Mouse (Mus musculus) heart, adult 2 months (tissue): ENCODE measurements around the gene Aak1. TPM values are rescaled to one million over a fixed set of nuclear protein-coding genes. Genes with fewer than 3 reads are reported as not detected.
"Not testable (repeated sequence)": the region's sequence is repeated elsewhere in the genome, so short reads cannot be mapped to it uniquely, and the experiment has no call there.

Experiments used
- DNase-seq, 2 experiments: peaks; one replicate each; pipeline ENCODE4 v3.0.0; 2021
- H3K27ac ChIP-seq: fragments of 200-600 bp; 2 replicates; pipeline ENCODE4 v1.8.1; 2022
- H3K27me3 ChIP-seq: fragments of 200-500 bp; 2 replicates; pipeline ENCODE4 v1.6.1; 2012; ENCODE audit warnings: mild to moderate bottlenecking, low read length, inconsistent platforms, mixed read lengths; ENCODE audit not compliant: control insufficient read depth, insufficient read depth
- H3K36me3 ChIP-seq: fragments of 200-500 bp; 2 replicates; pipeline ENCODE4 v1.6.1; 2012; ENCODE audit warnings: low read length, inconsistent platforms; ENCODE audit not compliant: control insufficient read depth, insufficient read depth
- H3K4me1 ChIP-seq: fragments of 200-500 bp; 2 replicates; pipeline ENCODE4 v1.6.1; 2011; ENCODE audit warnings: low read length; ENCODE audit not compliant: control insufficient read depth, insufficient read depth
- H3K4me3 ChIP-seq: fragments of 200-600 bp; 2 replicates; pipeline ENCODE4 v1.8.1; 2022
- H3K79me2 ChIP-seq: fragments of 200-500 bp; replicated peaks from 2 replicates; pipeline ENCODE4 v1.6.1; 2012; ENCODE audit warnings: mild to moderate bottlenecking, inconsistent platforms, low read length, moderate library complexity, mixed read lengths; ENCODE audit not compliant: control insufficient read depth, insufficient read depth
- H3K9ac ChIP-seq: fragments of 200-500 bp; 2 replicates; pipeline ENCODE4 v1.6.1; 2012; ENCODE audit warnings: low read depth, mild to moderate bottlenecking, control low read depth, inconsistent platforms, low read length, mixed read lengths
- CTCF ChIP-seq: fragments of 200-600 bp; IDR thresholded peaks from 2 replicates; pipeline ENCODE4 v1.8.1; 2022; ENCODE audit warnings: antibody characterized with exemption, mild to moderate bottlenecking, moderate library complexity
- EP300 ChIP-seq: fragments of 200-500 bp; IDR thresholded peaks from 2 replicates; pipeline ENCODE4 v1.6.1; 2011; ENCODE audit warnings: low read depth, low read length, control low read depth; ENCODE audit not compliant: insufficient read depth
- POLR2A ChIP-seq: fragments of 200-500 bp; IDR thresholded peaks from 2 replicates; pipeline ENCODE4 v1.6.1; 2011; ENCODE audit warnings: mild to moderate bottlenecking, low read depth, low read length, control low read depth; ENCODE audit not compliant: insufficient read depth
- WGBS: fragments of 180-500 bp; shearing (Covaris S2); methylation state at CpG from one replicate; pipeline ENCODE4 v1.1.7; 2018; 5-methylcytosine and 5-hydroxymethylcytosine counted together
- intact Hi-C: fragments of 180-260 bp; cut with DNase I; formaldehyde crosslinking; loops from one replicate; pipeline ENCODE4 v1.15.1; 2025
- polyA plus RNA-seq: library from polyadenylated mRNA; depleted of rRNA; stranded (reverse); fragments of >200 nt; gene quantifications from 2 replicates; pipeline ENCODE4 v1.2.3, GENCODE M21; 2012; rRNA removed
- total RNA-seq, 2 experiments: library from RNA; stranded (reverse); gene quantifications; 2 replicates each; pipeline ENCODE4 v1.2.3; 2021

The Aak1 gene
- total and polyA plus RNA-seq, 3 experiments: 20.5 to 85.5 (median 81.6) TPM

GRCm38 (mm10) chr6:87043131-87043516 is 193.8 kb downstream of the Aak1 start:
- TF ChIP-seq CTCF: no peak
- TF ChIP-seq POLR2A: no peak
- TF ChIP-seq EP300: no peak
- Histone ChIP-seq H3K4me1 (peaks cover 3% of the 10 kb centered on the region), H3K27me3 (no peaks in the 10 kb centered on the region), H3K9ac (peak overlapping the region; percentile 97), H3K4me3 (peak overlapping the region; percentile 84), H3K27ac (peak overlapping the region; percentile 99), H3K36me3 (no peaks in the 10 kb centered on the region), H3K79me2 (peaks cover 4% of the 10 kb centered on the region; the same call in 1 of the 2 replicates)
- intact Hi-C loops: loop anchor here (2.0 kb wide), 1 partner anchor 32 kb away; no protein-coding TSS in a partner anchor
- WGBS: 4% methylated on average over 9 of the region's 9 CpGs
- no peak for DNase-seq

DNA sequence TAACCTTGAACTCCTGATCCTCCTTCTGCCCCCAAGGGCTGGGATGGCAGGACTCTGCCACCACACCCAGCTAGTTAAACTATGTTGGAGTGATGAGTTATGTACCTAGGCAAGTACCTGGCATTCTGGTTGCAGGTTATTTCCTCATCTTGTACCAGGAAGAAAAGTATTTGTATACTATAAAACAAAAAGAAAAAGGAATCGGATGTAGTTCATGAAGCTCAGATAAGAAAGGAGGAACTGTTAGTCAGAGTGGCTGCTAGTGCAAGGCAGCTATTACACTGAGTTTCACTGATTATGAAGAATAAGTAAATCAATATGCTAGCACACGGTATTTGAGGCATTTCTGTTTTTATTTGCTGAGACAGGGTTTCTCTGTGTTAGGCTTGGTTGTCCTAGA is 195.6 kb downstream of the Aak1 start:
- intact Hi-C loops: no loop called here
- H3K4me3 ChIP-seq: no peak overlapping the region
- H3K36me3 ChIP-seq: no peaks in the 10 kb centered on the region
- H3K79me2 ChIP-seq: peaks cover 7% of the 10 kb centered on the region; the same call in 1 of the 2 replicates
- TF ChIP-seq EP300 (no peak), POLR2A (no peak), CTCF (no peak)
- 69% methylated on average over 2 of the region's 2 CpGs for WGBS
- DNase-seq: no peak
- no peak overlapping the region for H3K27ac ChIP-seq
- no peak overlapping the region for H3K9ac ChIP-seq
- H3K4me1 ChIP-seq: peaks cover 3% of the 10 kb centered on the region
- no peaks in the 10 kb centered on the region for H3K27me3 ChIP-seq

DNA sequence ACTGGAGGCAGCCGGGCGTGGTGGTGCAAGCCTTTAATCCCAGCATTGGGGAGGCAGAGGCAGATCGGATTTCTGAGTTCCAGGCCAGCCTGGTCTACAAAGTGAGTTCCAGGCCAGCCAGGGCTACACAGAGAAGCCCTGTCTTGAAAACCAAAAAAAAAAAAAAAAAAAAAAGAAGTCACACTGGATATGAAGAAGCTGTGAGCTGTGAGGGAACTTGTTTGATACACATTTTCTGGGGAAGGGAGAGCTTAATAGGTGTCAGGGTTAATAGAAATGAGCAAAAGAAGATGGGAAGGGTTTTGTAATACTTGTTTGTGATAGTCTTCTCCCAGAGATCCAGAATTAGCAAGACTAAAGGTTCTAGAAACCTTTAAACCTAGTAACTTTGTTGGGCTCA is 196.2 kb downstream of the Aak1 start:
- intact Hi-C loops: no loop called here
- H3K27me3 ChIP-seq: no peaks in the 10 kb centered on the region
- no peak overlapping the region for H3K27ac ChIP-seq
- peaks cover 3% of the 10 kb centered on the region for H3K4me1 ChIP-seq
- H3K36me3 ChIP-seq: no peaks in the 10 kb centered on the region
- no peak overlapping the region for H3K4me3 ChIP-seq
- 90% methylated on average over 3 of the region's 3 CpGs for WGBS
- TF ChIP-seq CTCF (no peak), EP300 (no peak), POLR2A (no peak)
- no peak for DNase-seq
- H3K79me2 ChIP-seq: peaks cover 7% of the 10 kb centered on the region; the same call in 1 of the 2 replicates
- H3K9ac ChIP-seq: no peak overlapping the region

DNA sequence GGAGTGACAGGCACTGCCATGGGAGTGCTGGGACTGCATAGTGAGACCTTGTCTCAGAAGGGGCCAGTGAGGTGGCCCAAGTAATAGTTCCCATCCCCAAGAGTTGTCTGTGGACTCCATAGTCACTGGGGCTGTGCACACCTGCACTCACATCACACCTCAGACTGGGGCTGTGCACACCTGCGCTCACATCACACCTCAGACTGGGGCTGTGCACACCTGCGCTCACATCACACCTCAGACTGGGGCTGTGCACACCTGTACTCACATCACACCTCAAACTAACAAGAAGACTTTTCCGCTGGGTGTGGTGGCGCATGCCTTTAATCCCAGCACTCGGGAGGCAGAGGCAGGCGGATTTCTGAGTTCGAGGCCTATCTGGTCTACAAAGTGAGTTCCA is 199.4 kb downstream of the Aak1 start:
- 96% methylated on average over 7 of the region's 7 CpGs for WGBS
- DNase-seq, H3K4me1 ChIP-seq, intact Hi-C loops, H3K4me3 ChIP-seq, H3K27me3 ChIP-seq, H3K79me2 ChIP-seq, H3K9ac ChIP-seq, H3K36me3 ChIP-seq, H3K27ac ChIP-seq: not testable (repeated sequence)

DNA sequence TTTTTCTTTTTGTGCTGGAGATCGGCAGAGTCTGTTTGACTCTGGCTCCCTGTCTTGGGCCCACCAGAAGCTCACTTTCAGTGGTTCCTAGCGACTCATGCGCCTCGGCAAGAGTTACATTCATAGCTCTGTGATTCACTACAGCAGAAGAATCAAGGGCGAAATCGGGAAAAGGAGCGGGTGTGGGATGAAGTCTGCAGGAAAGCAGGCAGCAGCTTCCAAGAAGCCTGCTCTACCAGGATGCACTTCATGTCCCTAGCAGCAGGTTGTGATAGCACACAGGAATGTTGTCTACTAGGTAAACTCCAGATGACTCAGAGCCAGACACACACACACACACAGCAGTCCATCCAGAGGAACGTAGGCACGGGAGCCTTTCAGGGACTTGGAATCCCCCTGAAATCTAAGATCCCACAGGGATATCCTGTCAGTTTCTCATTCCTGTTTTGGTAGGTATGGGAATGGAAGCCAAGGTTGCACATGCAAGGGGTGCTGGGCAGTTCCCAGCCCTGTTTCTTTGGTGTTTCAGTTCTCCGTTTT is 202.6 kb downstream of the Aak1 start:
- H3K79me2 ChIP-seq: 0 out of 2 replicates have a peak, but pooled peaks cover 4% of the 10 kb centered on the region
- H3K9ac ChIP-seq: no peak overlapping the region
- no peak for TF ChIP-seq EP300
- TF ChIP-seq POLR2A: no peak
- TF ChIP-seq CTCF: no peak
- 86% methylated on average over 10 of the region's 10 CpGs for WGBS
- no peak overlapping the region for H3K4me3 ChIP-seq
- intact Hi-C loops: no loop called here
- no peak overlapping the region for H3K27ac ChIP-seq
- no peaks in the 10 kb centered on the region; the same call in 1 of the 2 replicates for H3K36me3 ChIP-seq
- DNase-seq: no peak
- no peaks in the 10 kb centered on the region for H3K4me1 ChIP-seq
- no peaks in the 10 kb centered on the region for H3K27me3 ChIP-seq

Other genes with a start within 250 kb of the Aak1 start
- under 1 TPM in 1 of 2 experiments, not detected in 1; 0.31 TPM for gene Asprv1, start 221.4 kb upstream of the Aak1 start, total RNA-seq
- gene Asprv1, start 221.4 kb upstream of the Aak1 start, polyA plus RNA-seq: 0.09 and 0.21 TPM in 2 replicates
- gene Mxd1, start 180.4 kb upstream of the Aak1 start, total RNA-seq: 1 to 10 TPM; 6.0 to 6.7 TPM
- gene Mxd1, start 180.4 kb upstream of the Aak1 start, polyA plus RNA-seq: 4.4 and 6.9 TPM in 2 replicates
- gene Snrnp27, start 165.0 kb upstream of the Aak1 start, total RNA-seq: 10 to 100 TPM; 46.6 to 51.7 TPM
- 13.7 and 16.8 TPM in 2 replicates for gene Snrnp27, start 165.0 kb upstream of the Aak1 start, polyA plus RNA-seq
- 1 to 10 TPM; 4.3 to 5.0 TPM for gene Gmcl1, start 116.1 kb upstream of the Aak1 start, total RNA-seq
- 2.7 and 3.7 TPM in 2 replicates for gene Gmcl1, start 116.1 kb upstream of the Aak1 start, polyA plus RNA-seq
- 10 to 100 TPM; 33.1 to 33.3 TPM for gene Anxa4, start 55.9 kb upstream of the Aak1 start, total RNA-seq
- gene Anxa4, start 55.9 kb upstream of the Aak1 start, polyA plus RNA-seq: 18.1 and 23.4 TPM in 2 replicates
- 10 to 100 TPM; 67.6 to 72.3 TPM for gene Nfu1, start 159.7 kb downstream of the Aak1 start, total RNA-seq
- gene Nfu1, start 159.7 kb downstream of the Aak1 start, polyA plus RNA-seq: 200 and 213 TPM in 2 replicates
- gene Gfpt1, start 193.3 kb downstream of the Aak1 start, total RNA-seq: 10 to 100 TPM; 16.1 to 17.5 TPM
- 6.1 and 13.0 TPM in 2 replicates for gene Gfpt1, start 193.3 kb downstream of the Aak1 start, polyA plus RNA-seq